Mouse (Mus musculus) forebrain, embryonic 16.5 days (tissue): ENCODE data around the gene Trim2. TPM values are rescaled to one million over a fixed set of nuclear protein-coding genes. Genes with fewer than 3 reads are reported as not detected.

Experiments used
- ATAC-seq: fragments of 200-750 bp; cut with Nextera tagmentation; 2 replicates; pipeline ENCODE4 v1.8.0; 2017; ENCODE audit warnings: mild to moderate bottlenecking, moderate library complexity
- H3K27ac ChIP-seq: fragments of 300-500 bp; sonication (generic); 2 replicates; pipeline ENCODE4 v1.5.1; 2014; ENCODE audit warnings: low read length, control low read depth
- H3K27me3 ChIP-seq: fragments of 300-500 bp; sonication (generic); replicated peaks from 2 replicates; pipeline ENCODE4 v1.6.1; 2014; ENCODE audit warnings: low read length; ENCODE audit not compliant: control insufficient read depth, insufficient read depth
- H3K36me3 ChIP-seq: fragments of 300-500 bp; sonication (generic); 2 replicates; pipeline ENCODE4 v1.6.1; 2014; ENCODE audit not compliant: control insufficient read depth, insufficient read depth
- H3K4me1 ChIP-seq: fragments of 300-500 bp; sonication (generic); replicated peaks from 2 replicates; pipeline ENCODE4 v1.6.1; 2014; ENCODE audit warnings: low read length; ENCODE audit not compliant: control insufficient read depth, insufficient read depth
- H3K4me2 ChIP-seq: fragments of 300-500 bp; sonication (generic); 2 replicates; pipeline ENCODE4 v1.6.1; 2014; ENCODE audit warnings: mild to moderate bottlenecking, low read length, control low read depth
- H3K4me3 ChIP-seq: fragments of 300-500 bp; sonication (generic); replicated peaks from 2 replicates; pipeline ENCODE4 v1.5.1; 2014; ENCODE audit warnings: mild to moderate bottlenecking, low read length, control low read depth
- H3K9ac ChIP-seq: fragments of 300-500 bp; sonication (generic); replicated peaks from 2 replicates; pipeline ENCODE4 v1.6.1; 2014; ENCODE audit warnings: low read depth, low read length, control low read depth
- H3K9me3 ChIP-seq: fragments of 300-500 bp; sonication (generic); 2 replicates; pipeline ENCODE4 v1.6.1; 2016; ENCODE audit warnings: low read length; ENCODE audit not compliant: control insufficient read depth
- WGBS: fragments of 180-500 bp; shearing (Covaris S2); extraction: QIAGEN DNeasy Blood & Tissue Kit; methylation state at CpG from one replicate; pipeline ENCODE4 v1.1.7; 2014; 5-methylcytosine and 5-hydroxymethylcytosine counted together
- polyA plus RNA-seq: library from polyadenylated mRNA; unstranded; fragments of >200 nt; fragmentation: Nextera tagmentation; extraction: Ambion mirVana; gene quantifications from 2 replicates; pipeline ENCODE4 v1.2.1, GENCODE M21; 2015

Trim2 gene
- polyA plus RNA-seq, 1 experiment from 2014 or later, result 195 TPM

DNA sequence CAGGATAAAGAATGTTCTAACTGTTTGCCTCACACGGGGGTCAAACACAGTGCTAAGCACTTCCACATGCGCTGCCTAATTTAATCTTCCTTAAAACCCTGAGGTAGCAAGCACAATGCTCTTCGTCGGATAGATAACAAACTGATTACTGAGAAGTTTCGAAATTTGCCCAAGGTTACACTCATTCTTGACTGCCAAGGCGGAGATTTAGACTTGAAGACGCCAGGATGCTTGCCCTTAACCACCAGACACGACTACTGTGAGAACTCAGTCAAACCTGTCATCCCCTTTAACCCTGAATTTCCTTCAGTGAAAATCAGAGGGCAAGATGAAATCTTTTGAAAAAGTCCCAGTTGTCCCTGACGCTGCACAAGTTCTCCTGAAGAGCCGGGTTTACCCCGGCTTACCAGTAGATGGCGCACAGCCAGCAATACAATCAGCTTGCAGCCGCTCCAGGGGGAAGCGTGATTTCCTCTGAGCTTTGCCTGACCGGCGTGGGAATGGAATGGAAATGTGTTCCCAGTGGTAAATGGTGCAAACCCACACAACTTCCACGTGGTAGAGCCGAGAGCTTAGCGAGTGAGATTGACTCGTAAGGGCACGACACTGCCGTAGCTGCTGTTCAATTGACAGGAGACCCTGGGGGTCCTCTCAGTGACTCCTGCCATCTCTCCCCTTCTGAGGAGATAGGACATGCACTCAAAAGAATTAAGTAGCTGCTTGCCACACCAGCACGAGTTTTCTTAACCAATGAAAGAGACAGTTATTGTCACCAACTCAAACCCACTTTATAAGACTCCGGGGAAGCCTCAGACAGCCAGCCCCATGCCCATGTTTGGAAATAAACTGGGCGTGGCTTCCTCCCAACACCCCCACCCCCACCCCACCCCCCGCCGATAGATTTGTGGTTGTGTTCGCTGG is 38.3 kb upstream of the Trim2 start:
- H3K9ac ChIP-seq, result peak overlapping the region; percentile 39; the same call in 1 of the 2 replicates
- 13% methylated on average over 28 of the region's 28 CpGs for WGBS
- no peak overlapping the region for H3K27ac ChIP-seq
- H3K4me1 ChIP-seq, result peaks cover 9% of the 10 kb centered on the region
- no peaks in the 10 kb centered on the region for H3K36me3 ChIP-seq
- no peaks in the 10 kb centered on the region for H3K9me3 ChIP-seq
- no peaks in the 10 kb centered on the region for H3K27me3 ChIP-seq
- peak; percentile 80 for ATAC-seq
- peak overlapping the region; percentile 34 for H3K4me3 ChIP-seq
- peak overlapping the region; percentile 61 for H3K4me2 ChIP-seq

DNA sequence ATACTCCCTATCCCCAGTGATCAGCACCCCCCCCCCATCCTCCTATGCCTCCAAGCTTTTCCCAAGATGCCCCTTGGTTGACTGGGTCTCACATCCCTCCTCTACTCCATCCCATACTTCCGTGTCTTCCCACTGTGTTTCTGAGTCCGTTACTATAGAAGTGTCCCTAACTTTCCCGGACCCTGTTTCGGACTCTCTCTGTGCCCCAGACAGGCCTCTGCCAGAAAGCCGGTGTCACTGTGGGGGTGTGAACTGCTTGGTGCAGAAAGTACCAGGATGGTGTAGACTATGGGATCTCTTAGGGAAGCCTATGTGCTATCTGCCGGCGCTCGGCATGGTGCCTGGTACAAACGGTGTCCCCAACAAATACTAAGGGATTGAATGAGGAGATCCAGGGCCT is 36.4 kb upstream of the Trim2 start:
- H3K27me3 ChIP-seq, result no peaks in the 10 kb centered on the region
- WGBS, result 89% methylated on average over 9 of the region's 9 CpGs
- H3K4me2 ChIP-seq, result no peak overlapping the region
- no peaks in the 10 kb centered on the region for H3K9me3 ChIP-seq
- peaks cover 9% of the 10 kb centered on the region for H3K4me1 ChIP-seq
- no peak overlapping the region for H3K9ac ChIP-seq
- no peak overlapping the region for H3K27ac ChIP-seq
- H3K36me3 ChIP-seq, result no peaks in the 10 kb centered on the region
- no peak overlapping the region for H3K4me3 ChIP-seq
- no peak for ATAC-seq

DNA sequence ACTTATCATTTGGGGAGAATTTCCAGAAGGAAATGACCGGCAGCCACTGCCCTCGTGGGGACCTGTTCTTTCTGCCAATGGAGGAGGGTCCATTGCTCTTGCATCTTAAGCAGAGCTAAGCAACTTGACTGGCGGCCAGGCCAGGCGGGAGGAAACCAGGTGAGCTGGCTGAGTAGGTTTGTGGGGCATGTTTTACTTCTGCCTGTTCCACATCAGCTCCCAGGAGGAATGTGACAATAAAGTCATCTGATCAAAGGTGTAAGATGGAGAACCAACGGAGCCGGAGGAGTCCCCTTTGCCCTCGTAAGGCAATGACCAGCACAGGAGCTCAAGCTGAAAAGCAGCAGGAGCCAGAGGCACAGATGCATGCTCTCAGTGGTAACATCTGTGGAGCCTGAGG is 35.1 kb upstream of the Trim2 start:
- H3K36me3 ChIP-seq, result no peaks in the 10 kb centered on the region
- no peaks in the 10 kb centered on the region for H3K9me3 ChIP-seq
- no peaks in the 10 kb centered on the region for H3K27me3 ChIP-seq
- WGBS, result 72% methylated on average over 7 of the region's 7 CpGs
- ATAC-seq, result no peak
- no peak overlapping the region for H3K9ac ChIP-seq
- no peak overlapping the region for H3K4me3 ChIP-seq
- H3K4me2 ChIP-seq, result no peak overlapping the region
- H3K4me1 ChIP-seq, result peaks cover 9% of the 10 kb centered on the region
- H3K27ac ChIP-seq, result no peak overlapping the region

DNA sequence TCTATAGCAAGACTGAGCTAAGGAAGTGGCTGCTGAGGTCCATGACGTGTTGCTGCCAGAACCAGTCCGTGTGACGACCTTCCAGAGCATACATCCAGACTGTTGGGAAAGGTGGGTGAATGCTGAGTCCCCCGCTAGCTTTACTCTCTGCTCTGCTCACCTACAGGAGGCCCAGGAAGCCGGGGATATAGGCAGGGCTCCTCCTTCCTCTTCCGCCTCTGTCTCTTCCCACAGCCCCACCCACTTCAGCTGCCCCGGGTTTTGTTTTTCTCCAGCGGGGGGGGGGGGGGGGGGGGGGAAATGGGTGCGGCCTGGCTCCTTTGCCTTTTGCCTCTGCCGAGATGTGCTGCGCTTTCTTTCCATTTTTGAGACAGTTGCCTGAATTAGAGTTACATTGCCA is 30.9 kb upstream of the Trim2 start:
- Histone ChIP-seq H3K4me3 (no peak overlapping the region), H3K4me2 (no peak overlapping the region), H3K27ac (no peak overlapping the region), H3K36me3 (no peaks in the 10 kb centered on the region), H3K9ac (no peak overlapping the region), H3K4me1 (peaks cover 13% of the 10 kb centered on the region), H3K27me3 (peaks cover 7% of the 10 kb centered on the region; the same call in 1 of the 2 replicates), H3K9me3 (no peaks in the 10 kb centered on the region)
- no peak for ATAC-seq
- WGBS, result 68% methylated on average over 9 of the region's 11 CpGs

DNA sequence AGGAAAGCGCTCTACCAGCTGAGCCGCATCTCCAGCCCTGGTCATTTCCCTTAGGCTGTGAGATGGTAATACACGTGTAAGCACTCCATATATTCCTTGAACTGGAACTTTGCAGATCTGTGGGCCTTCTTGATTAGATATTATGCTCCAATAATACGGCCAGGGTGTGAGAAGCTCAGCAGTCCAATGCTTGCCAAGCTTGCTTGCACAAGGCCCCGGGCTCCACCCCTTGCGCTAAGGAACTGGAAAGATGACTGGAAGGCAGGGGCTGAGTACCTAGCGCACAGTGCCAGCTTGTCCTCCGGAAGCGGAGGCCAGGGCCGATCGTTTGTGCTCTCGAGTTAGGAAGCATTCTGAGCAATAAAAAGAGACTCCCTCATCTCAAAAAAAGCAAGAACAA is 29.7 kb upstream of the Trim2 start:
- Histone ChIP-seq H3K9ac (no peak overlapping the region), H3K9me3 (no peaks in the 10 kb centered on the region), H3K4me3 (no peak overlapping the region), H3K4me2 (no peak overlapping the region), H3K27ac (no peak overlapping the region), H3K36me3 (no peaks in the 10 kb centered on the region), H3K27me3 (peaks cover 9% of the 10 kb centered on the region; the same call in 1 of the 2 replicates), H3K4me1 (peaks cover 13% of the 10 kb centered on the region)
- WGBS, result 85% methylated on average over 12 of the region's 12 CpGs
- no peak for ATAC-seq

DNA sequence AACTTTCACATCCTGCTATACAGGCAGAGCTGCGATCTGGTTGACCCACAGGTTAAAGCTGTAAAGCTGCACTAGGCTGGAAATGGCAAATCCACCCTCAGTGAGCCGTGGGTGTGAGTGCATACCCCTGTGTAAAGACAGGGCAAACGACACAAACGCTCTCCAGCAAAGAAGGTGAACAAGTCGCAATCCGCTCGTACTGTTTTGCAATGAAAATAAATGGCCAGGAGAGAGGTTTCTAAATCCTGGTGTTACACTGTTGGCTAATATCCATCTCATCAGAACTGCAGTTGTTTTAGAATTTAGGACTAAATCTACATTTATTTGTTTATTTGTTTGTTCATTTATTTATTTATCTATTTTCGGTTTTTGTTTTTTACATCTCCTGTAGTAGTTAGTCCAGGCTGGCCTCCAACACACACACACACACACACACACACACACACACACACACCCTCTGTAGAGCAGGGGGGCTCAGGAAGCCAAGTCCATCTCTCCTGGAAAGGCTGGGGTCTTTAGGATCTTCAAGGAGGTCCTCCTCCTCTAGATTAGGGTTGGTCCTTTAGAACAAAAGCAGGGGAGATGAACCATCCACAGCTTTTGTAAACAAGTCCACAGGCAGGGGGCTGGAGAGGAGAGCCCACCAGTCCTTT is 28.9 kb upstream of the Trim2 start:
- H3K9ac ChIP-seq, result no peak overlapping the region
- H3K4me2 ChIP-seq, result no peak overlapping the region; the same call in 1 of the 2 replicates
- H3K4me1 ChIP-seq, result peaks cover 9% of the 10 kb centered on the region
- H3K9me3 ChIP-seq, result no peaks in the 10 kb centered on the region
- H3K27ac ChIP-seq, result no peak overlapping the region
- H3K36me3 ChIP-seq, result no peaks in the 10 kb centered on the region
- no peak for ATAC-seq
- WGBS, result 37% methylated on average over 8 of the region's 8 CpGs
- H3K27me3 ChIP-seq, result peaks cover 9% of the 10 kb centered on the region; the same call in 1 of the 2 replicates
- H3K4me3 ChIP-seq, result no peak overlapping the region

DNA sequence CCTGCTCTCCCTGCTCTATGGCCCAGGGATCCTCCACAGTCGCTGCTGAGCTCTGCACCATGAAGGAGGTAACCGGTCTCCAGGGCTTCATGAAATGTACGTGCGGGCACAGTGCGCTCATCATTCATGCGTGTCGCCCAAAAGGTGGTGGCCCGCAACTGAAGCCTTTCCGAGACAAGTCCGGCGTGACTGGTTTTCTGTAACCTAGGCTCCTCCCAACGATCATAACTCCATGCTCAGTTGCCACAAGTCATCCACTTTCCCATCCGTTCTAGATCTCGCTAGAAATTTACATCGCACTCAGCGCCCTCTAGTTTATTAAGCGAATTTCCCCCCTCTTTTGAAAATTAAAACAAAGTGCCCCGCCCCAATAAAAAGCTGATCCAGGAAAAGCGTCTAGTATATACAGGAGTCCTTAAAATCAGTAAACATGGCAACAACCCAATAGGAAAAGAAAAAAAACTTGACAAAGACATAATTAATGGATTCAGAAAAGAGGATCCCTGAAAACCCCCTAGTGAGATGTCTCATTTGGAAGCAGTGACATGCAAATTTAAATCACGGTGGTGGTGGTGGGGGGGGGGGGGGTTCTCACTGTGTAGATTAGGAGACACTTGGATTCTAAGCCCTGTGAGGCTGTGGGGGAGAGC is 28.2 kb upstream of the Trim2 start:
- peak overlapping the region; percentile 29 for H3K4me3 ChIP-seq
- H3K27ac ChIP-seq, result no peak overlapping the region
- peak overlapping the region; percentile 31 for H3K4me2 ChIP-seq
- peaks cover 9% of the 10 kb centered on the region for H3K4me1 ChIP-seq
- no peaks in the 10 kb centered on the region for H3K9me3 ChIP-seq
- no peak overlapping the region for H3K9ac ChIP-seq
- H3K36me3 ChIP-seq, result no peaks in the 10 kb centered on the region
- H3K27me3 ChIP-seq, result peaks cover 9% of the 10 kb centered on the region; the same call in 1 of the 2 replicates
- ATAC-seq, result peak; percentile 24; the same call in 1 of the 2 replicates
- WGBS, result 9% methylated on average over 20 of the region's 20 CpGs

DNA sequence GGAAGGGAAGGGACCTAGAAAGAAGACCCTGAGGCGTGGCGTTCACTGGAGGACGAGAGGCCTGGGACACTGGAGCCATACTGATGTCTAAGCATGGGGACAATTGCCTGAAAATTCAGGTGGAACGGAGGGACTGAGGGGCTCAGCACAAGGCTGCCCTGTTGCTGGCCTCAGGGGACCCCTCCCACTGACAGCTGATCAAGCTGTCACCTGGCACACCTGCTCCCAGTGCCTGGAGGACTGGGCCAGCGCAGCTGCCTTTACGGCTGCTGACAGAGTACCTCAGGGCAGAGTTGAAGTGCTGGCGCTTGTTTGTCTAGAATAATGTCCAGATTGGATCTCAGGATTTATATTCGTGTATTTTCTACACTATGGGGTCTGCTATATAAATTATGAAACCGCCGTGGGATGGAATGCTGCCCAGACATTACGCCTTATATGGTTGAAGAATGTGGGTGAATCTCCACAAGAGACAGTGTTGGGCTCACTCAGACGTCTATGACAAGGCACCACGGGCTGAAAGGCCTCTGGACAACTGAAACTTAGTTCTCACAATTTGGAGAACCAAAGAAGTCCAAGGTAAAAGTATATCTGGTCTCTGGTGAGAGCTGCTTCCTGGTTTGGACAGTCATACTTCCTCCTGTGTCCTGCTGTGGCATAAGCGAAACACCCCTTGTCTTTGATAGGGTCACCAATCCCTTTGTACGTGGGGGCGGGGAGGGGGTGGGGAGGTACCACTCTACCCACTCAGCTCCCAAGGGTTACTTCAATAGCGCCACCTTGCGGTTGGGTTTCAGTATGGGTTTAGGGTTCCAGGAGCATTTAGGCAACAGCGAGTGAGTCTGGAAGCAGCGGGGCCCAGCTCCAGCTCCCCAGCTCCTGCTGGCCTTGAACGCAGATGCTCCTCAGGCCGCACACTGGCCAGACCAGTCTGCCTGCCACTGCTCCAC is 27.0 kb upstream of the Trim2 start:
- H3K4me3 ChIP-seq, result no peak overlapping the region
- no peaks in the 10 kb centered on the region for H3K9me3 ChIP-seq
- no peak for ATAC-seq
- WGBS, result 56% methylated on average over 22 of the region's 22 CpGs
- no peak overlapping the region for H3K9ac ChIP-seq
- peaks cover 9% of the 10 kb centered on the region; the same call in 1 of the 2 replicates for H3K27me3 ChIP-seq
- H3K4me2 ChIP-seq, result no peak overlapping the region
- no peaks in the 10 kb centered on the region for H3K36me3 ChIP-seq
- no peak overlapping the region for H3K27ac ChIP-seq
- H3K4me1 ChIP-seq, result peaks cover 9% of the 10 kb centered on the region
